Mouse (Mus musculus): Measurements from ENCODE around the gene Htra3.

- TF ChIP-seq CTCF (IDR thresholded peaks at IDR 0.05; ENCODE audit: low read depth) (no peak), EP300 (optimal IDR thresholded peaks at IDR 0.05) (no peak)
These were observed 37.9 kb upstream of the Htra3 start for GRCm38 (mm10) chr5:35717455-35717854.
